Mouse (Mus musculus) 416B (cell line): ENCODE results near the gene Bicral.
"Not testable (repeated sequence)": the region's sequence is repeated elsewhere in the genome, so short reads cannot be mapped to it uniquely, and the experiment has no call there.

ENCODE experiments used
- DNase-seq: peaks from one replicate; pipeline ENCODE4 v3.0.0; 2011; ENCODE audit warnings: low read depth

Bicral gene

GRCm38 (mm10) chr17:46796743-46797142, 61.5 kb downstream of the Bicral start:
- no peak for DNase-seq

DNA sequence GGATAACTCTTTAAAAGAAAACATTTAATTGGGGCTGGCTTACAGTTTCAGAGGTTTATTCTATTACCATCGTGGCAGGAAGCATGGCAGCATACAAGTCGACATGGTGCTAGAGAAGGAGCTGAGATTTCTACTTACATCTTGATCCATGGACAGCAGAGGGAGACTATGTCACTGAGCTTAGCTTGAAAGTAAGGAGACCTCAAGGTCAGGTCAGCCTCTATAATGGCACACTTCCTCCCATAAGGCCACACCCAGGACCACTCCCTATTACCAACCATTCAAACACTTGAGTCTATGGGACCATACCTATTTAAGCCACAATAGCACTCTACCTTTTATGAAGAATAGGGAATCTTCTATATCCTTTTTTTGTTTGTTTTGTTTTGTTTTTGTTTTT, 65.3 kb downstream of the Bicral start:
- peak; percentile 47 for DNase-seq

DNA sequence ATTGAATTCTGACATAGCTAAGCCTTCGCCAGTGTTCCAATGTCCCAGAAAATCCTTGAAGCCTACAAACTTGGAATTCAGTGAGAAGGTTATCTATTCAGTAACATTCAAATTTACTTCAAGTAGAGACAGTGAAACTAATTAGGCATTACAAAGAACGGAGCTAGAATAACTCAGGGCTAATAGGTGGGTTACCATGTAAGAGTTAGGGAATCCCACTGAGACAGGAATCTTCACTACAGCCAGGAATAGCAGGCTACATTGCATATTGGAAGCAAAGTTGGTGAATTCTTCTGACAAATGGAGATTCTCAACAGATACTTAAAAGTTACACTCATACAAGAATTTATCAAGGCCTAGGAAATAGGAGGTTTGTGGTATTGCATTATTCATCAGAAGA, 70.3 kb downstream of the Bicral start:
- not testable (repeated sequence) for DNase-seq

DNA sequence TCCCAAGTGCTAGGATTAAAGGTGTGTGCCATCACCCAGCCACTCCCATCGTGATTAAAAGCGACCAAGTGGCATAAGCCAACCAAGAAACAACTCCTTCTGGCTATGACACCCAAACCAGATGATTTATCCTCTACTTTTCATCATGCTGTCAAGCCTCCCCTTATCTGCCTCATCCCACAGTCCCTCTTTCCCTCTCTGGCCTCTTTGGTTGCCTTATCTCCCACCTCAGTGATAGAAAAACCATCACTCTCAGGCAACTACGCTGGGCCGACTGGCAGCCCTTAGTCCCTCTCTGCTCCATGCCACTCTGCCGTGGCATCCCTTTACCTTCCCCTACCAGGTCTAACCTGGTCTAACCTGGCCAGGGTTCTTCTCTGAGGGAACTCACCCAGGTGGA, 71.3 kb downstream of the Bicral start:
- DNase-seq = no peak

DNA sequence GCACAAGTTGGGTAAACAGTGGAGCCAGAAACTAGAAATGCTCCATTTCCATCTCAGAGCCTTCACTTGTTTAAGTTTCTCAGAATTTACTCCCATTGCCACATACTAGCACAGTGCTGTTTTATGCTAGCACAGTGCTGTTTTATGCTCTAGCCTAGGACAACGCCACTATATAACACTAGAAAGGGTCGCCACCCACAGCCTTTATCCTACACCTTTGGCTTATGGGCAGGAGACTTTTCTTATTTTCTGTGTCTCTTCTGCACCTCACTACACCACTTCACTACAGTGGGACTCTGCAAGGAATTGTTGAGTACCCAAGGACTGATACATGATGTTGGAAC, 75.1 kb downstream of the Bicral start:
- no peak for DNase-seq

GRCm38 (mm10) chr17:46782341-46783221, 75.7 kb downstream of the Bicral start, which contains the start of gene Rpl7l1:
TSS of gene Rpl7l1 (minus strand) at chr17:46782672.
- DNase-seq = peak; percentile 96

- DNase-seq = no peak
Measured at GRCm38 (mm10) chr17:46781876-46782275, 76.4 kb downstream of the Bicral start.

- DNase-seq = no peak
Measured at GRCm38 (mm10) chr17:46776087-46776486, 82.2 kb downstream of the Bicral start.

GRCm38 (mm10) chr17:46775070-46775469, 83.2 kb downstream of the Bicral start:
- no peak for DNase-seq

DNA sequence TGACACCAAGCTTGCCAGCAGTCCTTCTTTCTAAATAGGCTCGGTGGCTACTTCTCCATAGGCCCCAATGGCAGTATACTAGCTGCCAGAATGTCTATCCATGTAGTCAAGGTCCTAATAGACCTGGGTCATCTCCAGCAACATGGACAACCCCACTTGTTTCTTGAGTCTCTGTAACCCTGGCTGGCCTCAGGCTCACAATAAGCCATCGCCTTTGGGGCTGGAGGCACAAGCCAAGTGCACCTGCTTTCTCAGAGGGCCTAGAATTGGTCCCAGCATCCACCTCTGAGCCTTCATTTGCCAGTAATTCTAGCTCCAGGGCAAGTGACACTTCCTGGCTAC, 84.2 kb downstream of the Bicral start:
- no peak for DNase-seq

DNA sequence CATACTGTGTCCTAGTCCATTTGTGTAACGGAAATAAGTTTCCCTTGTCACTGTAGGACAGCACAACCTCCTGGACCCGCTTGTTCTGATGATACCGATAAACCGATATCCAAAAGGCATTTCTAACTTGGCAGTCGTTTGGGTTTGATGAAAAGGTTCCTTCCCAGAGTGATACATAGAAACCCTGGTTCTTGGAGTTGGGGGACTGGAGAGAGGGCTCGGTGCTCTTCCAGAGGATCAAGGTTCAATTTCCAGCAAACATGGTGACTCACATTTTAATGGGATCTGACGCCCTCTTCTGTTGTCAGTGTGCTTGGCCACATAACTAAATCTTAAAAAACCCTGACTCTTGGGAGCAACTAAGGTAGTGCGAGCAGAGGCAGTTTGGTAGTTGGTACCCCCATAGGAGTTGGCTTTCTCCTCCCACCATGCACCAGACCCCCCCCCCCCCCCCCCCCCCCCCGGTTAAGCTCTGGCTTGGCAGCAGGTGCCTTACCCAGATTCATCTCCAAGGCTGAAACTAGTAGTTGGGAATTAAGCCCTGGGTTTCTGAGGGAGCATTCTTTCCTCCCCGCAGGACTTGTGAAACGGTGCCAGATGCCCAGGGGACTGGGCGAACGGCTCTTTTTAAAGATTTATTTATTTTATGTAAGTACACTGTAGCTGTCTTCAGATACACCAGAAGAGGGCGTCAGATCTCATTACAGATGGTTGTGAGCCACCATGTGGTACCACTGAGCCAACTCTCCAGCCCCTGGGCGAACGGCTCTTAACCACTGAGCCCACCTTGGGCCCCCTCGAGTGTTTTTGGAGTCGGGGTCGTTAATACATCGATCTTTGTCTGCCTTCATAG, 84.8 kb downstream of the Bicral start:
- DNase-seq = peak; percentile 77

GRCm38 (mm10) chr17:46772404-46773277, 85.6 kb downstream of the Bicral start, which contains the start of gene 2310039H08Rik:
TSS of gene 2310039H08Rik (plus strand) at chr17:46772635.
- peak; percentile 96 for DNase-seq

GRCm38 (mm10) chr17:46772038-46772403, 86.3 kb downstream of the Bicral start:
- DNase-seq = no peak

- no peak for DNase-seq
Measured at GRCm38 (mm10) chr17:46771616-46772015, 86.7 kb downstream of the Bicral start.

DNA sequence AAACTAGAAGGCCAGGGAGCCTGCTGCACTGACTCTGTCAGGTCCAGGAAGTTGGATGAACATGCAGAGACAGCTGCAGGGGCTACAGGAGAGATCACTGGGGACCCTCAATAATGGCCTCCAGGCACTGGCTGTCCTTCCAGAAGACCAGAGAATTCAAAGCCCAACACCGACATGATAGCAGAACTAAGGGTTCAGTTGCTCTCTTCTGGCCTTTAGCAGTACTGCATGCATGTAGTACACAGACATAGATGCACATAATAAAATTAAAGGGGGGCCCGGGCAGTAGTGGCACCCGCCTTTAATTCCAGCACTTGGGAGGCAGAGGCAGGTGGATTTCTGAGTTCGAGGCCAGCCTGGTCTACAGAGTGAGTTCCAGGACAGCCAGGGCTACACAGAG, 87.3 kb downstream of the Bicral start:
- DNase-seq = peak; percentile 69

DNA sequence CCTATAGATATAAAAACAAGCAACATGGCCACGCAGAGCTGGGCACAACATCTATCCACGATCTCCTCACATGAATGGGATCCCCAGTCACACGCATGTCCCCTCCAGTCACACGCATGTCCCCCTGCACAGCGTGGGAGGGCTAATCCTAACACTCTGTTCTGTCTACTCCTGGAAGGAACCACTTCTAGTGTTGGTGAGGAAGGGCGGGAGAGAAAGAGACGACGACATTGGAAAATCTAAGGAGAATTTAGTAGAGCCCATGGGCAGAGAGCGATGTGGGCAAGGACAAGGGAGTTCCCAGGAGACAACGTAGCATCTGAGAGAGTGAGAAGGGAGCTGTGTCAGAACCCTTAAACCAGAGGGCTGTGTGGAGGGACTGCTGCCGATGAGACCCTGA, 87.7 kb downstream of the Bicral start:
- DNase-seq = no peak

DNA sequence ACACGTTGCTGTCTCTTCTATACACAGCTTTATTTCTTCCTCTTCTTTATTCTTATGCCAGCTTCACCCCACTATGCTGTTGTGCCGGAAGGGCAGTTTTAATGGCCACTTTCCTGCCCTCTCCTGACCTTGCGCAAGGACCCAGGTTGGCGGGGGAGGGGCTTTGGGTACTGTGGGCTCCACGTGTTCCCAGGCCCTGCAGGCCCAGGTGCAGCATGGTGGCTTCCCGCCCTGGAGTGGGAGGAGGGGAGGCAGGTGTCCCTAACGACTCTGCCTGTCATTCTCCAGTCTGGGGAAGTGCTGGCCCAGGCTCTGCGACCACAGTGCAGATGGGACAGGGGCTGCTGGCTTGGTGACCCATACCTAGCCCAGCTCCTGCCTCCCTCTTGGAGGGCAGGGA, 90.4 kb downstream of the Bicral start:
- no peak for DNase-seq

DNA sequence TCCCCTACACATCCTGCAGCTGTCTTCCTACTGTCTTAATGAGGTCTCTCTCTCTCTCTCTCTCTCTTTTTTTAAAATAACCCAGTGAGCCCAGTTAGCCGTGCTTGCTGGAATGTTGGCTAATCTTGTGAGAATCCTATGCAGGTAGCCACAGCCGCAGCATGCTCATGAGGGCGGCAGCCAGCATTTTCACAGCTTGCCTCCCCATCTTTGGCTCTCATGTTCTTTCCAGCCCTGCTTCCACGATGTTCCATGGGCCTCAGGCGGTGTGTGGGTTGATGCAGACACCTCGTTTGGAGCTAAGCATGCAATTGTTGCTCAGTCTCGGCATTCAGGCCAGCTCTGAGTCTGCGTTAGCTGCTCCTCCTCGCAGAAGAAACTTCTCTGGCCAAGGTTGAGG, 93.4 kb downstream of the Bicral start:
- not testable (repeated sequence) for DNase-seq

- no peak for DNase-seq
Measured at GRCm38 (mm10) chr17:46763544-46763943, 94.7 kb downstream of the Bicral start, which contains the start of gene Ptcra. TSS of gene Ptcra (minus strand) at chr17:46763712.

- DNase-seq = no peak
Measured at GRCm38 (mm10) chr17:46758753-46759152, 99.5 kb downstream of the Bicral start.

DNA sequence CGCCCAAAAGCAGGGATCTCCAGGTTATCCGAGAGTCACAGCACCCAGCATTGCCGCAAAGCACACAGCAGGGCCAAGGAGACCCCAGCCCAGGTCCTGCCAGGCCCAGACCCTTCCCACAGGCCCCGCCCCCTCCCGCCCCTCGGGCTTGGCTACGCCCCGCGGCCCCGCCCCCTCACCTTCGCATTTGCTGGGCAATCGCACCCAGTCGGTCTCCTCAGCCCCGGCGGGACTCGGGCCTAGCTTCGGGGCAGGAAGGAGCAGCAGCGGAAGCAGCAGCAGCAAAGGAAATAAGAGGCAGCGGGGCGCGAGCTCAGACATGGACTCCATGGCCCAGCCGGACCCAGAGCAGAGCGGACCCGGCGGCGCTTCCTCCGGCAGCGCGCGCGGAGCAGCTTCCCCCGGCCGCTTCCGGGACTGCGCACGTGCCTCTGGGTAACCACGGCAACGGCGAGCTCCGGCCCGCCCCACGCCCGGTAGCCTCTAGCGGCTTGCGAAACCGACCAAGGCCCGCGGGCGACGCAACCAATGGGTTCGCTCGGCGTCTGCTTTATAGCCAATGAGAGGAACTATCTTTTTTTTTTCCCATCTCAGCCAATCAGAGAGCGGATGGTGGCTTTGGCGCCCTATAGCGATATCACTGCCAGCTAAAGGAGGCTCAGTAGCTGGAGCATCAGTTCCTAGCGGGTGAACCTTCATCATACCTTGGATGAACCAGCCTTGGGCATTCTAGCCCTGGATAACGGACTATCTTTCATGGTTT, 106.3 kb downstream of the Bicral start, which contains the start of gene Cnpy3:
Gene Cnpy3 (minus strand): TSS at position 421 of the 763 bp plus-strand sequence.
- peak; percentile 99 for DNase-seq
